Mouse (Mus musculus): Measurements from ENCODE around the gene Tbxas1. TPM values are rescaled to one million over a fixed set of nuclear protein-coding genes. Genes with fewer than 3 reads are reported as not detected.

The Tbxas1 gene
- polyA plus RNA-seq, 1 experiment from 2014 or later: 2.0 TPM

DNA sequence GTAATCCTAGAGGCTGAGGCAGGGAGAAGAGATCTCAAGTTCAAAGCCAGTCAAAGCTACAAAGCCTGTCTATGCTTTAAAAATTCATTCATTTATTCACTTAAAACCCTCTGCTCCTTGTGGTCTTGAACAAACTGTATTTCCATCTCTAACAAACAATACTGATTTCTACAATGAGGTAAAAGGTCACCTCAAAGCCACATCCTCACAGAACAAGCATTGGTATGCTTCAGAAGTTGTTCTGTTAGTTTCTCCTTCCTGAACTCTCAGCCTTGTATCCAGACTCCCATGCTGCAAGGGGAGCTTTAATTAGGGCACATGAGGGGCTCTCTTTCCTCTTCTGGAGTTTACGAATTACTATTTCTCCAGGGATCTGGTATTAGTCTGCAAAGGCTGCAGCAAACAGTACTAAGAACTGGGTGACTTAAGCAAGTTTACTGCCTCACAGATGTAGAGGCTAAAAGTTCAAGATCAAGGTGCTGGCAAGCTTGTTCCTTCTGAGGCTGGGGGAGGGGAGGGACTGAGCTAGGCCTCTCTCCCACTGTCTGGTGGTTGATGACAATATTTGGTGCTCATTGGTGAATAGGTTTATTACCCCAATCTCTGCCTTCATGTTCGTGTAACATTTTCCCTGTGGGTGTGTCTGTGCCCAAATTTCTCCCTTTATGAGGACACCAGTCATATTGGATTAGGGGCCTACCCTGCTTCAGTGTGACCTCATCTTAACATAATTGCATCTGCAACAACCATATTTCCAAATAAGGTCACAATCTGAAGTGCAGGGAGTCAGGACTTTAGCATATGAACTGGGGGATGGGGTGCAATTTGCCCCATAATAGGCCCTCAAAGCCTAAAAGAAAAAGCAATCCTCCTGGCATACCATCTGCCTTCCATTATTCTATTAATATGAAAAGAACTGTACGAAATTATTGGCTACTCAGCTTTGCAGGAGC is 27.0 kb upstream of the Tbxas1 start:
- no peak overlapping the region for H3K4me2 ChIP-seq (ENCODE audit: low read depth, low read length)
- ATAC-seq (ENCODE audit: low read depth): no peak
- H3K4me1 ChIP-seq (ENCODE audit: control insufficient read depth, insufficient read depth, low read length): peaks cover 34% of the 10 kb centered on the region
- H3K27ac ChIP-seq (ENCODE audit: low read depth, low read length): no peak overlapping the region
- WGBS: 35% methylated on average over 3 of the region's 3 CpGs
- H3K36me3 ChIP-seq (ENCODE audit: control insufficient read depth, insufficient read depth, low read length): no peaks in the 10 kb centered on the region
- no peak overlapping the region for H3K9ac ChIP-seq (replicated peaks; ENCODE audit: low read depth, low read length)
- no peaks in the 10 kb centered on the region for H3K27me3 ChIP-seq (ENCODE audit: control insufficient read depth, insufficient read depth, low read length)
- no peaks in the 10 kb centered on the region for H3K9me3 ChIP-seq (ENCODE audit: control insufficient read depth, low read length)
- no peak overlapping the region for H3K4me3 ChIP-seq (ENCODE audit: low read depth, low read length)

GRCm38 (mm10) chr6:38850715-38851259 is 24.4 kb upstream of the Tbxas1 start:
- Histone ChIP-seq H3K4me3 (ENCODE audit: low read depth, low read length) (no peak overlapping the region), H3K36me3 (ENCODE audit: control insufficient read depth, insufficient read depth, low read length) (no peaks in the 10 kb centered on the region), H3K4me1 (ENCODE audit: control insufficient read depth, insufficient read depth, low read length) (peaks cover 43% of the 10 kb centered on the region), H3K27ac (ENCODE audit: low read depth, low read length) (no peak overlapping the region), H3K27me3 (ENCODE audit: control insufficient read depth, insufficient read depth, low read length) (no peaks in the 10 kb centered on the region), H3K4me2 (ENCODE audit: low read depth, low read length) (no peak overlapping the region), H3K9me3 (ENCODE audit: control insufficient read depth, low read length) (no peaks in the 10 kb centered on the region), H3K9ac (replicated peaks; ENCODE audit: low read depth, low read length) (no peak overlapping the region)
- ATAC-seq (ENCODE audit: low read depth): no peak
- 95% methylated on average over 6 of the region's 6 CpGs for WGBS

DNA sequence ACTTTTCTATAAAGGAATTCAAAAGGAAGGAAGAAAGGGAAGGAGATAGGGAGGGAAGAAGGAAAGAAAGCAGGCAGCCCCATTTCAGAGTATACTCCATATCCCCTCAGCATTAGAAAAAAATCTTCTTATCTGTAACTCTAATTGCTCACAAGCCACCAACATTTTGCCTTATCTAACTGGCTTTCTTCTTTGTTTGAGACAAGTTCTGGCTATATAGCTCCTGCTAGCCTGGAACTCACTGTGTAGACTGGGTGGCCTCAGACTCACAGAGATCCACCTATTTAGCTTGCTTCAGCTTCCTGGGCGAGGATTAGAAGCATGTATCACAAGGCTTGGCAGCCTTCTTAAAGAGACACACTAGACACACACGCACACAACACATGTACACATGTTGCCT is 23.5 kb upstream of the Tbxas1 start:
- Histone ChIP-seq H3K9ac (replicated peaks; ENCODE audit: low read depth, low read length) (no peak overlapping the region), H3K4me3 (ENCODE audit: low read depth, low read length) (no peak overlapping the region), H3K4me1 (ENCODE audit: control insufficient read depth, insufficient read depth, low read length) (peaks cover 36% of the 10 kb centered on the region), H3K4me2 (ENCODE audit: low read depth, low read length) (no peak overlapping the region), H3K27me3 (ENCODE audit: control insufficient read depth, insufficient read depth, low read length) (no peaks in the 10 kb centered on the region), H3K36me3 (ENCODE audit: control insufficient read depth, insufficient read depth, low read length) (no peaks in the 10 kb centered on the region), H3K9me3 (ENCODE audit: control insufficient read depth, low read length) (no peaks in the 10 kb centered on the region), H3K27ac (ENCODE audit: low read depth, low read length) (no peak overlapping the region)
- no peak for ATAC-seq (ENCODE audit: low read depth)
- 83% methylated on average over 2 of the region's 2 CpGs for WGBS

GRCm38 (mm10) chr6:38853561-38853992 is 21.6 kb upstream of the Tbxas1 start:
- H3K9me3 ChIP-seq (ENCODE audit: control insufficient read depth, low read length): no peaks in the 10 kb centered on the region
- H3K4me2 ChIP-seq (ENCODE audit: low read depth, low read length): no peak overlapping the region
- H3K36me3 ChIP-seq (ENCODE audit: control insufficient read depth, insufficient read depth, low read length): no peaks in the 10 kb centered on the region
- no peak overlapping the region for H3K27ac ChIP-seq (ENCODE audit: low read depth, low read length)
- WGBS: 70% methylated on average over 5 of the region's 5 CpGs
- no peak overlapping the region for H3K4me3 ChIP-seq (ENCODE audit: low read depth, low read length)
- peaks cover 20% of the 10 kb centered on the region; the same call in 1 of the 2 replicates for H3K4me1 ChIP-seq (ENCODE audit: control insufficient read depth, insufficient read depth, low read length)
- no peaks in the 10 kb centered on the region for H3K27me3 ChIP-seq (ENCODE audit: control insufficient read depth, insufficient read depth, low read length)
- H3K9ac ChIP-seq (replicated peaks; ENCODE audit: low read depth, low read length): no peak overlapping the region
- no peak for ATAC-seq (ENCODE audit: low read depth)

DNA sequence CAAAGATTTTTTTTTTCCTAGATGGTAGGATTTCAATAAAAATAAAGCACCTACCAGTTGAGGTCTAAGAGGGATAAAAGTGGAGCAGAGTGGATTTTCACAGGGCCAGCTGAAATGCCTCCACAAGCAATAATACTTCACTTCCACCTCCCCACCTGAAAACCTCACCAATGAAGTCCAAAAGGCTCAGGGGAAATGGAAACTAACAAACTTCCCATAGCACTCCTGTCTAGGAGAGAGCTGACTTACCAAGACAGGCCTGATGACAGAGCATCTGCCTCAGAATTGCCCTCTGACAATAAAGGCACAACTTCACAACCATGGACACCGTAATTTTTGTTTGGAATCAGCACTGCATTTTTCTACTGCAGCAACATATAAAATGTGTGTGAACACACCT is 15.4 kb upstream of the Tbxas1 start:
- Histone ChIP-seq H3K36me3 (ENCODE audit: control insufficient read depth, insufficient read depth, low read length) (no peaks in the 10 kb centered on the region), H3K27ac (ENCODE audit: low read depth, low read length) (no peak overlapping the region), H3K4me1 (ENCODE audit: control insufficient read depth, insufficient read depth, low read length) (no peaks in the 10 kb centered on the region), H3K4me3 (ENCODE audit: low read depth, low read length) (no peak overlapping the region), H3K4me2 (ENCODE audit: low read depth, low read length) (no peak overlapping the region), H3K9me3 (ENCODE audit: control insufficient read depth, low read length) (no peaks in the 10 kb centered on the region), H3K27me3 (ENCODE audit: control insufficient read depth, insufficient read depth, low read length) (no peaks in the 10 kb centered on the region), H3K9ac (replicated peaks; ENCODE audit: low read depth, low read length) (no peak overlapping the region)
- no peak for ATAC-seq (ENCODE audit: low read depth)
- 88% methylated on average over 1 of the region's 1 CpGs for WGBS

- no peaks in the 10 kb centered on the region for H3K27me3 ChIP-seq (ENCODE audit: control insufficient read depth, insufficient read depth, low read length)
- H3K9me3 ChIP-seq (ENCODE audit: control insufficient read depth, low read length): no peaks in the 10 kb centered on the region
- no peak overlapping the region for H3K4me3 ChIP-seq (ENCODE audit: low read depth, low read length)
- H3K27ac ChIP-seq (ENCODE audit: low read depth, low read length): no peak overlapping the region
- no peak for ATAC-seq (ENCODE audit: low read depth)
- WGBS: 83% methylated on average over 2 of the region's 2 CpGs
- no peaks in the 10 kb centered on the region for H3K4me1 ChIP-seq (ENCODE audit: control insufficient read depth, insufficient read depth, low read length)
- no peak overlapping the region for H3K4me2 ChIP-seq (ENCODE audit: low read depth, low read length)
- H3K9ac ChIP-seq (replicated peaks; ENCODE audit: low read depth, low read length): no peak overlapping the region
- H3K36me3 ChIP-seq (ENCODE audit: control insufficient read depth, insufficient read depth, low read length): no peaks in the 10 kb centered on the region
These were observed 14.9 kb upstream of the Tbxas1 start for GRCm38 (mm10) chr6:38860301-38860700.

- Histone ChIP-seq H3K27me3 (ENCODE audit: control insufficient read depth, insufficient read depth, low read length) (no peaks in the 10 kb centered on the region), H3K9me3 (ENCODE audit: control insufficient read depth, low read length) (no peaks in the 10 kb centered on the region), H3K4me1 (ENCODE audit: control insufficient read depth, insufficient read depth, low read length) (peaks cover 17% of the 10 kb centered on the region; the same call in 1 of the 2 replicates), H3K4me3 (ENCODE audit: low read depth, low read length) (no peak overlapping the region), H3K9ac (replicated peaks; ENCODE audit: low read depth, low read length) (no peak overlapping the region), H3K36me3 (ENCODE audit: control insufficient read depth, insufficient read depth, low read length) (no peaks in the 10 kb centered on the region), H3K27ac (ENCODE audit: low read depth, low read length) (no peak overlapping the region), H3K4me2 (ENCODE audit: low read depth, low read length) (no peak overlapping the region)
- ATAC-seq (ENCODE audit: low read depth): no peak
- 73% methylated on average over 3 of the region's 3 CpGs for WGBS
These were observed 11.6 kb upstream of the Tbxas1 start for GRCm38 (mm10) chr6:38863595-38863994.

GRCm38 (mm10) chr6:38865805-38866204 is 9.4 kb upstream of the Tbxas1 start:
- H3K36me3 ChIP-seq (ENCODE audit: control insufficient read depth, insufficient read depth, low read length): no peaks in the 10 kb centered on the region
- no peak overlapping the region for H3K4me3 ChIP-seq (ENCODE audit: low read depth, low read length)
- no peak overlapping the region for H3K9ac ChIP-seq (replicated peaks; ENCODE audit: low read depth, low read length)
- H3K27me3 ChIP-seq (ENCODE audit: control insufficient read depth, insufficient read depth, low read length): no peaks in the 10 kb centered on the region
- ATAC-seq (ENCODE audit: low read depth): no peak
- no peaks in the 10 kb centered on the region for H3K9me3 ChIP-seq (ENCODE audit: control insufficient read depth, low read length)
- no peak overlapping the region for H3K27ac ChIP-seq (ENCODE audit: low read depth, low read length)
- no peak overlapping the region for H3K4me2 ChIP-seq (ENCODE audit: low read depth, low read length)
- peaks cover 21% of the 10 kb centered on the region; the same call in 1 of the 2 replicates for H3K4me1 ChIP-seq (ENCODE audit: control insufficient read depth, insufficient read depth, low read length)

DNA sequence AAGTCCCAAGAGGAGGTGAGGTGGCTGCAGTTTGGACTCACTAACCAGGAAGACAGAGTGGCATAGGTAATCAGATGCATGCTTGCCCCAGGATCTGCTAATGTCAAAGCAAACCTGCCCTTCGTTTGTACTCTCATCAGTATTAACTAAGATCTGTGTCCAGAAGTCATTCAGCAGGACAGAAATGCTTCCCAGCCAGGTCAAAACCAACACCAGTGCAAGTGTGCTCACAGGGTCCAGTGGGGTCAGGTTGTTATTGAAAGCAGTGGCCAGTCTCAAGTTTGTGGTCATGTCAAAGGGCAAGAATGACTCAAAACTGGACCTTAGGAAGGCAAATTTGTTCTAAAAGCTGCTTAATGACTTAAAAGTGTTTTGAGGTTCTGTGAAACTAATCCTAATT is 8.8 kb upstream of the Tbxas1 start:
- no peaks in the 10 kb centered on the region for H3K9me3 ChIP-seq (ENCODE audit: control insufficient read depth, low read length)
- H3K4me3 ChIP-seq (ENCODE audit: low read depth, low read length): no peak overlapping the region
- H3K9ac ChIP-seq (replicated peaks; ENCODE audit: low read depth, low read length): no peak overlapping the region
- no peaks in the 10 kb centered on the region for H3K27me3 ChIP-seq (ENCODE audit: control insufficient read depth, insufficient read depth, low read length)
- ATAC-seq (ENCODE audit: low read depth): no peak
- no peak overlapping the region for H3K4me2 ChIP-seq (ENCODE audit: low read depth, low read length)
- H3K4me1 ChIP-seq (ENCODE audit: control insufficient read depth, insufficient read depth, low read length): peaks cover 25% of the 10 kb centered on the region
- H3K27ac ChIP-seq (ENCODE audit: low read depth, low read length): no peak overlapping the region
- WGBS: 100% methylated on average over 1 of the region's 1 CpGs
- no peaks in the 10 kb centered on the region for H3K36me3 ChIP-seq (ENCODE audit: control insufficient read depth, insufficient read depth, low read length)

Measured in neural tube, embryonic 14.5 days (tissue).